ENCODE assay signal across 9 mouse cellular contexts in the genomic region with DNA sequence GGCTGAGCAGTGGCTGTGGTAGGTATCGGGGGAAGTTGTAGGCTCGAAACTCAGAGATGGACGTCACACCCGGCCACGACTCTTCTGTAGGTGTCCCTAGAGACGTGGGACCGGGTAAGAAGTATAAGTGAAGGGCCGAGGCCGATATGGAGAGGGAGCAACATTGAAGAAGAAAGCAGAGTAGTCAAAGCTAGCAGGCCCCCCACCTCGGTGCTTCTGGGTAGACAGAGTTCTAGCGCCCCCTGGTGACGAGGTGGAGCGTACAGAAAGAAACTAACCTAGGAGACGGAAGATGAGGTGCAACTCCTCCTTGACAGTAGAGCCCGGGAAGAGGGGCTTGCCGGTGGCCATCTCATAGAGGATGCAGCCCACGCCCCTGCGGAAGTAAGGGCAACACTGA. TPM values are rescaled to one million over a fixed set of nuclear protein-coding genes. Genes with fewer than 3 reads are reported as not detected.
DNase-seq lines count a peak whose midpoint lies in the region; ATAC-seq lines count a peak whose summit lies in the region.
"Had no signal": no experiment of that assay in that cellular context is flagged by ENCODE, and none has a peak within 500 bp of the region (broad histone marks: within the 10 kb centered on the region; RNA-seq: fewer than 3 reads in every experiment).

No protein-coding gene starts in this region.

- H3K27ac ChIP-seq in kidney, embryonic 16.5 days (ENCODE audit: low read length) = no peak overlapping the region
- H3K27ac ChIP-seq in heart, embryonic 12.5 days (ENCODE audit: poor library complexity, severe bottlenecking) = no peak overlapping the region
- H3K27ac ChIP-seq in limb, embryonic 10.5 days = no peak overlapping the region
- no peak overlapping the region for H3K27ac ChIP-seq in neural tube, embryonic 13.5 days (replicated peaks)
- H3K27ac ChIP-seq: lung, embryonic 15.5 days had no signal

- no peaks in the 10 kb centered on the region for H3K27me3 ChIP-seq in kidney, embryonic 16.5 days (ENCODE audit: insufficient read depth, low read length)
- no peaks in the 10 kb centered on the region for H3K27me3 ChIP-seq in heart, embryonic 12.5 days (replicated peaks)
- H3K27me3 ChIP-seq in limb, embryonic 10.5 days (ENCODE audit: low read depth, poor library complexity, severe bottlenecking) = no peaks in the 10 kb centered on the region
- no peaks in the 10 kb centered on the region for H3K27me3 ChIP-seq in neural tube, embryonic 13.5 days
- H3K27me3 ChIP-seq: lung, embryonic 15.5 days had no signal

- H3K4me3 ChIP-seq in kidney, embryonic 16.5 days (ENCODE audit: low read length) = no peak overlapping the region
- no peak overlapping the region for H3K4me3 ChIP-seq in heart, embryonic 12.5 days
- H3K4me3 ChIP-seq in limb, embryonic 10.5 days = no peak overlapping the region
- no peak overlapping the region for H3K4me3 ChIP-seq in neural tube, embryonic 13.5 days
- H3K4me3 ChIP-seq: lung, embryonic 15.5 days had no signal

- no peak overlapping the region for H3K9ac ChIP-seq in kidney, embryonic 16.5 days (replicated peaks; ENCODE audit: low read length)
- no peak overlapping the region for H3K9ac ChIP-seq in heart, embryonic 12.5 days
- no peak overlapping the region for H3K9ac ChIP-seq in neural tube, embryonic 13.5 days
- H3K9ac ChIP-seq: lung, embryonic 15.5 days had no signal

- H3K4me2 ChIP-seq in kidney, embryonic 16.5 days (replicated peaks; ENCODE audit: low read depth, low read length) = no peak overlapping the region
- 0 out of 2 replicates have a peak overlapping the region, but pooled peaks have one; percentile 13 for H3K4me2 ChIP-seq in heart, embryonic 12.5 days
- 0 out of 2 replicates have a peak overlapping the region, but pooled peaks have one; percentile 2 for H3K4me2 ChIP-seq in neural tube, embryonic 13.5 days
- H3K4me2 ChIP-seq: lung, embryonic 15.5 days had no signal

- WGBS in kidney, embryonic 16.5 days = 39% methylated on average over 18 of the region's 18 CpGs
- 21% methylated on average over 18 of the region's 18 CpGs for WGBS in heart, embryonic 12.5 days
- WGBS in limb, embryonic 10.5 days = 37% methylated on average over 18 of the region's 18 CpGs
- whole genome bisulfite sequencing in neural tube, embryonic 13.5 days = 35% methylated on average over 18 of the region's 18 CpGs

- no peaks in the 10 kb centered on the region for H3K9me3 ChIP-seq in kidney, embryonic 16.5 days (ENCODE audit: low read length)
- H3K9me3 ChIP-seq in heart, embryonic 12.5 days (replicated peaks) = no peaks in the 10 kb centered on the region
- no peaks in the 10 kb centered on the region for H3K9me3 ChIP-seq in limb, embryonic 10.5 days (replicated peaks)
- H3K9me3 ChIP-seq in neural tube, embryonic 13.5 days = no peaks in the 10 kb centered on the region
- H3K9me3 ChIP-seq: lung, embryonic 15.5 days had no signal

- DNase-seq in kidney, adult 9 months = peak; percentile 51
- peak; percentile 82 for DNase-seq in adrenal gland, postnatal 10 days
- DNase-seq in embryo, embryonic 11 days = peak; percentile 77
- peak; percentile 82 for DNase-seq in limb, embryonic 10.5 days (ENCODE audit: low spot score)
- peak; percentile 82 for DNase-seq in thymus, postnatal 0 days (ENCODE audit: low spot score)

- no peak for ATAC-seq in kidney, embryonic 16.5 days (ENCODE audit: low FRiP score, low TSS enrichment)
- no peak for ATAC-seq in heart, embryonic 12.5 days (ENCODE audit: insufficient number of reproducible peaks, low FRiP score)
- no peak for ATAC-seq in neural tube, embryonic 13.5 days (ENCODE audit: low read depth)

- H3K36me3 ChIP-seq in kidney, embryonic 16.5 days (ENCODE audit: insufficient read depth, low read length) = no peaks in the 10 kb centered on the region
- H3K36me3 ChIP-seq in heart, embryonic 12.5 days = no peaks in the 10 kb centered on the region
- H3K36me3 ChIP-seq in limb, embryonic 10.5 days = no peaks in the 10 kb centered on the region
- H3K36me3 ChIP-seq in neural tube, embryonic 13.5 days = no peaks in the 10 kb centered on the region
- H3K36me3 ChIP-seq: lung, embryonic 15.5 days had no signal

- H3K4me1 ChIP-seq in kidney, embryonic 16.5 days (ENCODE audit: insufficient read depth, low read length) = no peaks in the 10 kb centered on the region
- H3K4me1 ChIP-seq in heart, embryonic 12.5 days (replicated peaks) = no peaks in the 10 kb centered on the region; the same call in 1 of the 2 replicates
- peaks cover 9% of the 10 kb centered on the region; the same call in 1 of the 2 replicates for H3K4me1 ChIP-seq in limb, embryonic 10.5 days
- H3K4me1 ChIP-seq in neural tube, embryonic 13.5 days (replicated peaks) = no peaks in the 10 kb centered on the region; the same call in none of the 2 replicates
- H3K4me1 ChIP-seq: lung, embryonic 15.5 days had no signal

RNA-seq across cellular contexts. Expression of gene Cdk18, which starts 22.9 kb away (rescaled TPM):
- 9.0 and 9.3 TPM in 2 replicates for polyA plus RNA-seq in kidney, embryonic 16.5 days (2015; fragmentation: Nextera tagmentation; extraction: Ambion mirVana)
- total RNA-seq in adrenal gland, postnatal 10 days (2021) = 10 to 100 TPM; 14.6 TPM
- 3.7 and 4.8 TPM in 2 replicates for polyA plus RNA-seq in heart, embryonic 12.5 days (2016; fragmentation: Nextera tagmentation; extraction: Ambion mirVana)
- polyA plus RNA-seq in limb, embryonic 10.5 days (2016; fragmentation: Nextera tagmentation; extraction: Ambion mirVana) = 3.7 TPM in 2 replicates
- polyA plus RNA-seq in neural tube, embryonic 13.5 days (2015; fragmentation: Nextera tagmentation; extraction: Ambion mirVana) = 0.11 and 0.47 TPM in 2 replicates
- polyA plus RNA-seq in thymus, postnatal 0 days (2015; fragmentation: Nextera tagmentation; extraction: Ambion mirVana) = 1.7 and 1.9 TPM in 2 replicates

RNA-seq across cellular contexts. Expression of gene Mfsd4a, which starts 48.7 kb away (rescaled TPM):
- polyA plus RNA-seq in kidney, embryonic 16.5 days (2015; fragmentation: Nextera tagmentation; extraction: Ambion mirVana) = 17.5 and 18.5 TPM in 2 replicates
- 1 to 10 TPM; 4.1 to 5.4 TPM for total RNA-seq in adrenal gland, postnatal 10 days (2021)
- polyA plus RNA-seq in heart, embryonic 12.5 days (2016; fragmentation: Nextera tagmentation; extraction: Ambion mirVana) = 18.1 and 19.3 TPM in 2 replicates
- 9.5 and 13.4 TPM in 2 replicates for polyA plus RNA-seq in limb, embryonic 10.5 days (2016; fragmentation: Nextera tagmentation; extraction: Ambion mirVana)
- polyA plus RNA-seq in neural tube, embryonic 13.5 days (2015; fragmentation: Nextera tagmentation; extraction: Ambion mirVana) = 7.5 and 8.0 TPM in 2 replicates
- 15.0 and 17.1 TPM in 2 replicates for polyA plus RNA-seq in thymus, postnatal 0 days (2015; fragmentation: Nextera tagmentation; extraction: Ambion mirVana)
